Comparison of ENCODE assay signal across 7 mouse cellular contexts in the genomic region with DNA sequence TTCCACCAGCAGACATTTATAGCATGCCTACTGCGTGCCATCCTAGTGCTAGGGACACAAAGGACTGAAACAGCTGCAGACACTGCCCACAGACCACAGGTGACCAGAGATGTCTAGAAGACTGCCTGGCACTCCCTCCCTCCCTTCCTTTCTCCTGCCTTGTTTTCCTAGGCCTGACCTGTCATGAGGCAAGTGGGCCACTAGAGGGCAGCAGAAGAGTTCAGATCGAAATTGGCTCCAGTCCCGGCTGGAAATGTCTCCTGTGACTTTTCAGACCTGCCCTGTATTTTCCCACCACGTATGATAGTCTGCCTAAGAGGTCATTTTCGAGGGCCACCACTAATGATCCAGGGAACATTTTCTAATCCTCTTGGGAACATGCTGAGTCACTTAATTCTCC. TPM values are rescaled to one million over a fixed set of nuclear protein-coding genes. Genes with fewer than 3 reads are reported as not detected.
DNase-seq lines count a peak whose midpoint lies in the region; ATAC-seq lines count a peak whose summit lies in the region.

No protein-coding gene starts in this region.

- H3K9me3 ChIP-seq in midbrain, embryonic 11.5 days (ENCODE audit: control insufficient read depth, low read length) = no peaks in the 10 kb centered on the region

- H3K9ac ChIP-seq in midbrain, embryonic 11.5 days (ENCODE audit: low read length) = no peak overlapping the region

- H3K27me3 ChIP-seq in midbrain, embryonic 11.5 days (ENCODE audit: control insufficient read depth, insufficient read depth, low read length) = no peaks in the 10 kb centered on the region

- peak; percentile 40; the same call in 1 of the 2 replicates for ATAC-seq in midbrain, embryonic 11.5 days (ENCODE audit: low FRiP score)

- H3K4me1 ChIP-seq in midbrain, embryonic 11.5 days (ENCODE audit: control insufficient read depth, insufficient read depth, low read length) = no peaks in the 10 kb centered on the region

- H3K27ac ChIP-seq in midbrain, embryonic 11.5 days (ENCODE audit: low read depth, low read length) = no peak overlapping the region

- no peak overlapping the region for H3K4me3 ChIP-seq in midbrain, embryonic 11.5 days (ENCODE audit: low read depth, low read length)

- H3K4me2 ChIP-seq in midbrain, embryonic 11.5 days = no peak overlapping the region

- H3K36me3 ChIP-seq in midbrain, embryonic 11.5 days (ENCODE audit: control insufficient read depth, insufficient read depth, low read length) = peaks cover 7% of the 10 kb centered on the region; the same call in 1 of the 2 replicates

- 7% methylated on average over 5 of the region's 5 CpGs for WGBS in midbrain, embryonic 11.5 days

- peak; percentile 74 to 77 for DNase-seq in adrenal gland, adult 18-20 months (ENCODE audit: low spot score in 2 of 2)
- DNase-seq in cerebellum, postnatal 4 days (ENCODE audit: low spot score in 2 of 2) = peak; percentile 79 to 90
- DNase-seq in gastrocnemius, postnatal 10 days = peak; percentile 81
- peak; percentile 71 for DNase-seq in hindlimb bud, embryonic 11.5 days (ENCODE audit: extremely low spot score, low read depth, low spot score)
- DNase-seq in left cerebral cortex, adult 8-10 months (ENCODE audit: low spot score in 2 of 2) = peak; percentile 41 to 70
- peak; percentile 97 for DNase-seq in midbrain, embryonic 11.5 days (ENCODE audit: low spot score, missing footprints)
- DNase-seq in skeletal muscle tissue, adult 2 months (ENCODE audit: low read depth, low spot score) = peak; percentile 59

RNA-seq across cellular contexts. Expression of gene Gm4353, which starts 47.6 kb away (rescaled TPM):
- 1 to 10 TPM; 3.9 to 4.9 TPM for total RNA-seq in adrenal gland, adult 18-20 months (2021)
- 1 to 10 TPM; 1.3 to 2.3 TPM for total RNA-seq in gastrocnemius, postnatal 10 days (2021)
- 1 to 10 TPM; 2.7 to 3.7 (median 3.2) TPM for total RNA-seq in left cerebral cortex, adult 8-10 months (2022)
- 0.36 and 0.66 TPM in 2 replicates for polyA plus RNA-seq in midbrain, embryonic 11.5 days (2014; fragmentation: Nextera tagmentation; extraction: Ambion mirVana)
